Mouse (Mus musculus) left cerebral cortex, adult 18-20 months (tissue): ENCODE data around the gene Pde10a. TPM values are rescaled to one million over a fixed set of nuclear protein-coding genes. Genes with fewer than 3 reads are reported as not detected.

ENCODE experiments used
- DNase-seq, 2 experiments: peaks; one replicate each; pipeline ENCODE4 v3.0.0; 2021 to 2022; ENCODE audit warnings: low spot score in 2 of 2, mixed read lengths in 1 of 2
- total RNA-seq, 2 experiments: library from RNA; stranded (reverse); gene quantifications; 2 replicates each; pipeline ENCODE4 v1.2.3; 2021

Pde10a gene
- total RNA-seq, 2 experiments from 2014 or later: 82.9 to 134 TPM

DNA sequence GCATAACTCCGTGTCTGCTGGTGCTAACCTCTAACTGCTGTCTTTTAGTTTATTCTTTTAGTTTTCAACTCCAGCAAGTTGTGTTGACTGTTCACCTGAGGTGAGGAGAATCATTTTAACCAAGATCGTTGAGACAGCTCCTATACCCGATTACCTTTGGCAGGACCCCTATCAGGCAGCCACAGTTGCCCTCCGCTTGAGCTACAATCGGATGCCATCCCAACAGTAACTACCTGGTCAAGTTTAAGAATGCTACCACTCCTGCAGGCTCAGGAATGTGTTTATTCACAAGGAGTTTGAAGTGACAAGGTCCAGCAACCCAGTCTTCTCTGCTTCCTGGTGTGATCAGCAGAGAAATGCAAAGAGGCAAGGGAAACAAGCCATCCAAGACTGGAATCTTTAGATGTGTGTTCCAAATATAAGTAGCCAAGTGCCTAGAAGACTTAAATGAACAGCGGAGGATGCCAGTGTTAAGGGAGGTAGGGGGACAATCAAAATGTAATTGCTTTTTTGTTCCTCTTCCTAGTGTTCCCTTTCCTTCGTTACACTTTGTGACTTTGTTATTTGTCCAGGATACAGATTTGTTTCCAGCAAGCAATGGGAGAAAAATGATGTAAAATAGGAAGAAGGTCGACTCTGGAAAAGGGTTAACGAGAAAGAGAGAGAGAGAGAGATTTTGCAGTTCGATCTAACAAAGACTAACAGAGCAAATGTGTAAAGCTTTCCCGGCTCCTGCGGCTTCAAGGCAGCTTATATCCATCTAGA, 273.5 kb downstream of the Pde10a start:
- DNase-seq: no peak

DNA sequence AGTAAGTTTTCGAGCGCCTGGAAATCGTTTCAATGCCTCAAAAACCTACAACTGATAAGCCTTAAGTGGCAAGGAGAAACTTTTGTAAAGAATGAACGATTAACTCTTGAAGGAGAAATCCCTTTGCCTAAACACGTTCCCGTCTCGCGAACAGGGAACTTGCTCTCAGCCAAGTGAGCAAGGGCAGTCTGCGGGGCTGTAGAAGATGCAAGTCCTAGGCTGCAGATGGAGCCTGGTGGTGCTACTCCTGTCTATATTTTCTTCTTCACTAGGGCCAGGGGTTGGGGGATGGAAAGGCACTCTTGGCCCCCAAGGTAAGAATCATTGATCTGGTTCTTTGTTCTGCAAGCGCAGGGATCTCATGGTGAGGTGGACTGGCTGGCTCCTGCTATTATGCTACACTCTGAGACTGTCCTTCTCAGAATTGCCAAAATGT, 274.1 kb downstream of the Pde10a start:
- no peak for DNase-seq

DNA sequence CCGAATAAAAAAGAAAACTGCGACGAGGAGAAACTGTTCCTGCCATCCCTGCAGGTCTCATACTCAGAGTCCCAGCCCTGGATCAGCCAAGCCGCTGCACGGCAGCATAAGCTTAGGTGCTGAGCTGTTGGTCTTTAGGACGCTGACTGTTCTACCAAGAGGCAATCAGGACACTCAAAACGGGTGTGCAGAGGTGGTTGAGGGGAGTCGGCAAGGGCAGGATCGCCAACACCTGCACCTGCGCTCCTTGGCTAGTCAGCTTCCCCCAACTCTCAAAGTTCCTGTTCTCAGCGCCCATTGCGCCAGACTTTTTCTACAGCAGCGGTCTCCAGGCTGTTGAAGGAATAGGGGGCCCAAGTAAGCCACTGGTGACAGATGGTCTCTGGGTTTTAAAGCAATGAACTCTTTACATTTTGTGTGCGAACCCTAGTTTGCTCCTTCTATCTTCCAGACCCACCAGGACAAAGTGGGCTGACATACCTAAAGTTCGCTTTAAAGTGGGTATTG, 274.8 kb downstream of the Pde10a start:
- no peak for DNase-seq

DNA sequence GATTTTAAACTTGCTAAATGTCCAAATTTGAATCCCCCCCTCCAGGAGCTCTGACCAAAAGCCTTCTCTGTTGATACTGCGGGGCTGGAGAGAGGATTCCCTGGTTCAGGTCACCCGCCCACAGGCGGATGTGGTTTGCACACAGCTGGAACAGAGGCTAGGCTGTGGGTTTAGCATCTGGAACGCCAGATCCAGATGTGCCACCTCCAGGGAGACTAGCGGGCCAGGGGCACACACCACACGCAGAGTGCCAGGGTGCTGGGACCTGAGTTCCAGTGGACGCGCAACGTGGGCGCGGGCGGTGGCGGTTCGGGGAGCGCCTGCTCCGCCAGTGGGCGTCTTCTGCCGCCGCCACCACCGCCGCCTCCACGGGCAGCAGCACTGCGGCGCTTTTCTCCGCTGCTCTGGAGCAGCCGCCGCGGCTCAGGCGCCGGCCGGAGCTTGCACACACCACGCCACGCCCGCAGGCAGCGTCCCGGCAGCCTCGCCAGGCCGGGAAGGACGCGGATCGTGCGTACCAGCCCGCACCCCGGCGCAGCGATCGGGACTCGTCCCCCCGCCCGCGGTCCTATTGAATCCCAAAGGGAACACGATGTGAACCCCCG, 275.4 kb downstream of the Pde10a start:
- DNase-seq: peak in 1 of 2 experiments; percentile 36

DNA sequence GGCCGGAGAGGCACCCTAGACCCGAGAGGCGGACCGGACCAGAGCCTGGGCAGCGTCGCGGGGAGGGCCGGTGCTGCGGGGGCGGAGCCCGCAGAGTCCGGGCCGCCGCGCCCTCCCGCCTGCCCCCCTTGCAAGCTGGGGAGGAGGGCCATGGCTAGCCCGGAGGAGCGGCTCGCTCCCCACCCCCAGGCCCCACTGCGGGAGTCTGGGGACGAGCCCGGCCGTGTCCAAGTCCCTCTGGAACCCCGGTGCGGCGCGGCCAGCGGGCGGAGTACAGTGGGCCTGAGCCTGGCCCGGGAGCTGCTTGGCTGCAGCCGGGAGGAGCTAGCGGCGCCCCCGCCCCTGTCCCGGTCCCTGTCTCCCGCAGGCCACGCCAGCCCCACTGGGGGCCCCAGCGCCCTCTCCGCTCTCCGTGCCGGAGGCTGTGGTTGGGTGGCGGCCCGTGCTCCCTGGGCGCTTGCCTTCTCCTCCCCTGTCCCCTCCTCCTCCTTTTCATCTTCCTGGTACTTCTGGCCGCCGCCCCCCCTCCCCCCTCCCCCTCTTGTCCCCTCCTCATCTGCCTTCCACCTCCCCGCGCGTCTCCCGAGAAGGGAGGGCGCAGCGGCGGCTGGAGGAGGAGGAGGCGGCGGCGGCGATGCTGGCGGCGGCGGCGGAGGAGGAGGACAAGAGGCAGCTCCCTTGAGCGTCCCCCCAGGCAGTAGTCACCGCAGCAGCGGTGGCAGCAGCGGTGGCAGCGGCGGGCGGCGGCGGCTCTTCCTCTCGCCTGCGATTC, 276.1 kb downstream of the Pde10a start:
- peak; percentile 52 to 70 for DNase-seq

DNA sequence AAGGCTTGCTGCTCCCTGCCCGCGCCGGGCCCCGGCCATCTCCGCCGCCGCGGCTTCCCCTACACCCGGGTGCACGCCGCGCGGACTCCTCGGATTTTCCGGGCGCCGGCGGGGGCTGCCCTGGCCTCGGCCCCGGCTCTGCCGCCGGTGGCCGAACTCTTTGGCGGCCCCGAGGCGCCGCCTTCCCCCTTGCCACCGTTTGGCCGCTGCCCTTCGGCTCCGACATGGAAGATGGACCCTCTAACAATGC, 276.6 kb downstream of the Pde10a start:
- no peak for DNase-seq

DNA sequence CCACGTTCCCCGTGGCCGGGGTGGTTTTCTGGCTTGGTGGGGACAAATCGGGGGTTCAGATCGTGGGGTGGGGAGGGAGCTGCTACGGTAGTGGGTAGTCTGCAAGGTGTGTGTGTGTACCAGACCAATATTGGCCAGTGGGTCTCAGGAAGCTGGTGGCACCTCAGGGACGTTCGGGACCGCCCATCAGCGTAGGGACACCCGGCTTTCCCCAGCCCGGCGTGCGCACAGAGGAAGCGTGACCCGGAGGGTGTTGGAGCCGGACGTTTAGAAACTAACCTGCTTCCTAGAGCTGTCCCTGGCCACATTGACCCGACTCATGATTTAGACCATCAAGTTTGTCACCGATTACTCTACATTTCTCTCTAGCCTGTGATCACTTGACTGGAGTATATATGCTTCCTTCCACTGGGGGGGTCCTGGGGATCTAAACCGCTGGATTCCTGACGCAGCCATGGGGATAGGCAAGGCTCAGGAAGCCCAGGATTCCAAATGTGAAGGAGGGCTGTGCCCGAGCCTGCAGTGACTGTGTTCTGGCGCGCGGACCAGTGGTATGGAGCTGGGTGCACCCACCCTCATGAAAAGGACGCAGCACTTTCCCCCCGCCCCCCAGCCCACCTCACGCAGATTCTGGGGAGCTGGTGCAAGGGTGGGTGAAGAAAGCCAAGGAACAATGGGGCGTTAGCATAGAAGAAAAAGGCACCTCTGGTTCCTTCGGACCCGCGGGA, 277.2 kb downstream of the Pde10a start:
- DNase-seq: no peak

DNA sequence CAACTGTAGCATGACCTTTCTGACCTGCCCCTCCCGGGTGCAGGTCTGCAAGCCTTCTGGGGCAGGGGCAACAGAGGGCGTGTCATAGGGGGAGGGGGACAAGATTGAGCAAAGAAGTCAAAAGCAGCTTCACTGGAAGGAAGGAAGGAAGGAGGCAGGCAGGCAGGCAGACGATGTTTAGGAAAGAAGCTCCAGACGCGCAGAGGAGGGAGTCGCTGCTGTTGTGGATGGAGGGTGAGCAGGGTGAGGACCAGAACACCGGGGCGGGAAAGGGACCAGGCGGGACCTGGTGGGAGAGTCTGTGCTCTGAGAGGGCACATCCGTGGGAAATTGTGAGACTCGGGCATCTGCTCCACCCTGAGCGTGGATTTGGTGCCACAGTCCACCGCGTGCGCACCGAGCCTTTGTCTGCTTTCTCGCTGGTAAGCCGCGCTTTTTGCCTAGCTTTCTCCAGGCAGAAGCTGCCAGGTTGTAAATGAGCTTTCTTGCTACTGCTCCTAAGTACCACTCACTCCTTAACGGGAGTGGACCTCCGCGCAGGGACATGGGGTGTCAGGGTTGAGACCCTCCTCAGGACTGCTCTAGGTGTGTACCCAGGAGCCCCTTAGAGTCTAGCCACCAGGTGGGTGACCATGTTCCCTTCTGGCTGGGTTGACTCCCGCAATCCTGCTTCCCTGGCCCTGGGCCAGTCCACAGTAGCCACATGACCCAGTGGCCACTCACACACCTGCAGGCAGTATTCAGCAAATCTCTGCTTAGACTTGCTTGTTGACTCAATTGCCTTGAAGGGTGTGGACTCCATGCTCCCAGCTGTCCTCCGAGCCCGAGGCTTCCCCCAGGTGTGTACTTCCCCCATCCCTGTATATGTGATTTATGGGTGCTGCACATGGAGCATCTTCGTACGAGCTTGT, 278.0 kb downstream of the Pde10a start:
- no peak for DNase-seq

DNA sequence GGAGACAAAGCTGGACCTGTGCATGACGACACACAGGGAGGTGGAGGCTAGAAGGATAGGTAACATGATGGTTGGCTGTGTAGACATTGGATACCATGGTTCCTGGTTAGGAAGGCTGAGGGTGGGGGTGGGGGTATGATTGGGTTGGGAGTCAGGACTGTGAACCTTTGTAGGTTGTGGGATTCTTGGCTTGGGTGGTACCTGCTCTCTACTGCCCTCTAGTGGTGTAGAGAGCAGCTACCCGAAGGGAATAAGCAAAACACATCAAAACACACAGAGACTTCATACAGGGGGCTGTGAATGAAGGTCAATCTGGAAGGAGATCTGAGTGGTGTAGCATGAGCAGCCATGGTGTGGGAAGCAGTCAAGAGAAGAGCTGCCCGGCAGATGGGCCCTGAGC, 282.2 kb downstream of the Pde10a start:
- DNase-seq: no peak

DNA sequence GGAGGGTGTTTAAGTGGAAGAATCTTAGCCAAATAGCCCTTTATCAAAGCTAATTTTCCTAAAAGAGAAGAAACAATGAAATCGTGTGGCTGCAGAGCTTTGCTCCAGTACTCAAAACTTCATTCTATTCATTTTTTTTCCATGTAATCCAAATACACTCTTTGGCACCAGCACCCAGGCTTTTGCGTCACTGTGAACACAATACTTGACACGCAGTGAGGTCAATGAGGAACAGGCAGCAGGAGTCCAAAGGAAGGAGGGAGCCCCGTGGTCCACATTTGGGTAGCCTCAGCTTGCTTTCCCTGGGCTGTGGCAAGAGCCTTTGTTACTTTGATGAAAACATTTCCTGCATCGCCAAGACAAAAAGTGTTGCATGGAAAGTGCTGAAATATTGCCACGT, 284.6 kb downstream of the Pde10a start:
- no peak for DNase-seq

DNA sequence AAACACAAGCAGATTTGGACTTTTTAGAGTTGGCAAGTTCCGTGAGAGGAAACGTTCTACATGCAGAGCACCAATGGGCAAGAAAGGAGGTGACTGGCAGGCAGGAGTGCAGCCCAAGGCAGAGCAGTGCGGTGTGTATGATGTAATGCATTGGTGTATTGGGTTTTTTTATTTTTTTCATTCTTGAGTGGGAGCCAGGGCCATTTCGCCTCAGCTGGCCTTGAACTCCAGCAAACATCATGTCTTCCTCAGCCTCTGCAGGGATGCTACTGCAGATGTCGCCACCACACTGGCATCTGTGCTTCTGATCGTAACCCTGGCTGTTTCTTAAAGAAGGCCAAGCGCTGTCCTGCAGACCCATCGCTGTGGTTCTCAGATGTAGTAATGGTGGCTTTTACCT, 285.0 kb downstream of the Pde10a start:
- DNase-seq: no peak

DNA sequence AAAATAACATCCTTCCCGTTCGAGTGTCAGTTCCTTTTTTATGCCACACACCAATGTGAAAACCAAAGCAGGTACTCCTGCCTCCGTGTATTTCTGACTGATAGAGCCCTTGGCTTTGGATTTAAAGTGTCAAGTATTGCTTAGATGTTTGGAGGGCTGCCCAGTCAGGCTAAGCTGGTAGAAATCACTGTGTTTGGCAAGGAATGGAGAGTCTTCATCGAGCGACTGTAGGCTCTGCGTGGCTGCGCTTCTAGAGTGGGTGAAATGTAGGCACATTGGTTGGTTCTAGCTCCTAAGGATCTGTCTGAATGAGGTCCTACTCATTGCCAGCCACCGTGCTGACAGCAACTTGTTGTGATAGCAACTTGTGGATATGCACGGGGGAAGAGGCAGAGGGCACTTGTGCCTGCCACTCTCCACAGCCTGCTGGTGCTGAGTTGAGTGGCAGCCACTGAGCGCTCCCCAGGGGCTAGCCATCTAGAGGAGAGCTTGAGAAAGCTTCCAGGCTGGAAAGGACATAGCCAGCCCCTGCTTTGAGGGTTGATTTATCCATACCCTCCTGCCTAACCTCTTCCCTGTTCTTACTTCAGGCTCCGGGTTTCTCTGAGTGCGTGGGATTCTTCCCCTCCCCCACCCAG, 287.2 kb downstream of the Pde10a start:
- DNase-seq: peak; percentile 32 to 54

DNA sequence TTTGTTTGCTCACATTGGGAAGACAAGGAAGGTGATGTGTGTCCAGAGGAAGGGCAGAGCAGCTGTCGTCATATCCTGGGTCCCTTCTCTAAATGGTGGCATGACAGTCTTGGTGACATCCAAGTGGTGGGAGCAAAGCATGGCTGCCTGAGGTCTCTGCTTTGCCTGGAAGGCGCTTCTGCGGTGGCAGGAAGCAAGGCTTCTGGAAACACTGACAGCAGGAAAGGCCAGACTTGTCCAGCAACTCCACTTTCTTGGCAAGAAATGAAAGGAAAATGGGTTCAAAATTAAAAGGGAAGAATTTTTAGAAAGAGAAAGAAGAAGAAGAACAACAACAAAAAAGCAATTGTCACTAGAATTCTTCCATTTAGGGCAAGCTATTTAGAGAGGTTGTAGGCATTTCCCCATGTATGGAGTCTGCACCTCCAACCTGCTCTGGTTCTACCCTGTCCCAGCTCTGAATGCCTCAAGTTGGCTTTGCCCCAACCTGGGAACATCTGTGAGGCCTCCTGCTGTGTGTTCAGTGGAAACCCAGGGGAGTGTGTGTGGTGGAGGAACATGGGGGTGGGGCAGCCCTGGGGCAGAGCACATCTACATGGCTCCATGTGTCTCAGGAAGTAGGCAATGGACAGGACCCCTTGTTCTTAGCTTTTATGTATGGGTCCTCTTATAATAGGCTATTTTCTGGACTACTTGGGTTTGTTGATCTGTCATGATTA, 288.8 kb downstream of the Pde10a start:
- no peak for DNase-seq

DNA sequence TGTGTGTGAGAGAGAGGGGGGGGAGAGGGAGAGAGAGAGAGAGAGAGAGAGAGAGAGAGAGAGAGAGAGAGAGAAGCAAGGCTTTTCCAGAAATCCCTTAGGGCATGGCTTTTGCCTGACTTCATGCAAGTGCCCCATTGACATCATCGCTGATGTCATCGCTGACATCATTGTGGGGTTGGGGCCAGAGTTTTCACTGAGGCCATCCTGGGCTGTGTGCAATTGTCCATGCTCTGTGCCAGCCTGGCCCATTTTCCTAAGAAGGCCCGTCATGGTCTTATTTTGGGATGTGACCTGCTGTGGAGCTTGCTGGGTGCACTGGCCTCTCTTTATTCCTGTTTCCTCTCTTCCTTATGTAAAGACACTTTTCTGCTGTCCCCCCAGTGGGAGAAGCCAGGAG, 290.2 kb downstream of the Pde10a start:
- DNase-seq: no peak

DNA sequence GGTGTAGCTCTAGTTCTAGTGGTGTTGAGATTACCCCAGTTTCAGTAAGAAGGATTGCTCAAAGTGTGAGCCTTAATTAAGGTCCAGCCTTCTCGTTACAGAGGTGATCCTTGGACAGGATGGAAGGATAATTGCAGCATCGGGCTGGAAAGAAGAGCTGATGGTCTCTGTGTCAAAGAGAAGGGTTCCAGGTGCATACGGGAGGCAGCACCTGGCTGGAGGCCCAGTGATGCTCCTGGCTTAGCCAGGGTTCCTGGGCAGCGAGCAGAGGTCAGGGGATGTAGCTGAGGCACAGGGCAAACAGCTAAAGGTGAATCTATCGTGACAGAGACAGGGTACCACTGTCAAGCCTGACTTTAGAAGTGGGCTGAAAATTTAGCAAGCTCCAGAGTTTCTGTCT, 290.7 kb downstream of the Pde10a start:
- no peak for DNase-seq

DNA sequence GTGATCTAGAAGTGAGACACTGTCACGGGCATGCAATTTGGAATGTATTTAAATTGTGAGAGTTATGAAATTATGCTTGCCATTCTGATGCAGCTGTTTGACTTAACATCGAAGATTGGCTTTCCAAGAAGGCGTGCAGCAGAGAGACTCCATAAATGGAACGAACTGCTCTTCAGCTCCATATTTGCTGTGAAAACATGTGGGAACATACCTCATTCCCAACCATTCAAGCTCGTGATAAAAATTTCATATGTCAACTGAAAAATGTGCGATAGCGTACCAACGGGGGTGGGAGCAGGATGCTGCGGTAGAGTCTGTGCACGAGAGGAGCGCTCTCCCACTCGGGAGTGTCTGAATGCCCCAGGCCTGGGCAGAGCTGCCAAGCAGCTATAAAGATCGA, 293.5 kb downstream of the Pde10a start:
- DNase-seq: no peak

DNA sequence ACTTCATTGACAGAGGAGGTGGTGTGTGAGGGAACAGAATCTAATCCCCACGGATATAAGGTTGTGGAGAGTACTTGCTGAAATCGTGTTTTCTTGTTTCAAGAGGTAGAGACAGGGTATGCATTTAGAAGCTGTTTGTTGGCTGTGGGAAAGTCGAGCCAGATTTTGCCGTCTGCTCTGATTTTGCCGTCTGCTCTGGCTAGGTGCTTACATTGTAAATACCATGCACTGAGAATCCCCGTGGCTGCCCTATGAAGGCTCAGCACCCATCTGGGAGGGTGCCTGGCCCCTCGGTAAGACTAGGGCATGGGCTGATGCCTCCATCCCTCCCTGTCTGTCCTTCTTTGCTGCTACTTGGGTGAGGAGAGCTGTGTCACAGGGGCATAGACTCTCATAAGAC, 298.4 kb downstream of the Pde10a start:
- no peak for DNase-seq

DNA sequence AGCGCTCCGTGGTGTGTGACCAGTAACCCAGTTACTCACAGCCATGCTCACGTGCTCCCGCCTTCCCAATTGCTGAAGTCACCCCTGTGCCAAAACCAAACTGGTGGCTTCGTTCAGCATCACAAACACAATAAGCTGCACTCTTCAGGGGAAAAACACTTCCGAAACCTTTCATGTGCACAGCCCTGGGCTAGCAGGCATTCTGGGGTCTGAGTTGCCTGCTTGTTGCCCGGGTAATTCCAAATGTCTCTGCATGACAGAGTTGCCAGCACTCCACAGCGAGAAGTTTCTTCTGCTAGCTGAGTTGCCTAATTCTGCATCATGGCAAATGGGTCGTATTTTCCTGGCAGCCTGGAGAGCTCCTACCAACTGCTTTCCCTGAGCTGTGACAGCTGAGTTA, 302.0 kb downstream of the Pde10a start:
- DNase-seq: no peak

DNA sequence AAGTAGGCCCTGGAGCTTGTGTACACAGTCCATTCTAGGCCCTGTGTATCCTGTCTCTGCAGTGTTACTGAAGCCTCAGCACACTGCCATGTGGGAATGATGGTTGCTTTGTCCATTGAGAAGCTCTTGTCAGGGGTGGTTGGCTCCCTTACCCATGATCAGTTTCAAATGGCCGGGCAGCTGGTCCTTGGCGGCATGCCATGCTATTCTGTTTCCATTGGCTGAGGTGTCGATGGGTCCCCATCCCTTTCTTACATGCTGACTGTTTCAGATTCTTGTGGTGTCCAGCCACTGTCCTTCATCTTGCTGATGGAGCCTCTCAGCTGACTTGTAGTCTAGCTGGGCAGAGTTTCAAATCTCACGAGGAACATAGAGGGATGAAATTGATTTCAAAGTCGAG, 305.8 kb downstream of the Pde10a start:
- DNase-seq: no peak
